Mouse (Mus musculus) spleen, adult 18-20 months (tissue): ENCODE measurements around the gene Zkscan16.

ENCODE experiments used
- DNase-seq, 2 experiments: peaks; one replicate each; pipeline ENCODE4 v3.0.0; 2022; ENCODE audit warnings: mixed read lengths in 2 of 2

The Zkscan16 gene

DNA sequence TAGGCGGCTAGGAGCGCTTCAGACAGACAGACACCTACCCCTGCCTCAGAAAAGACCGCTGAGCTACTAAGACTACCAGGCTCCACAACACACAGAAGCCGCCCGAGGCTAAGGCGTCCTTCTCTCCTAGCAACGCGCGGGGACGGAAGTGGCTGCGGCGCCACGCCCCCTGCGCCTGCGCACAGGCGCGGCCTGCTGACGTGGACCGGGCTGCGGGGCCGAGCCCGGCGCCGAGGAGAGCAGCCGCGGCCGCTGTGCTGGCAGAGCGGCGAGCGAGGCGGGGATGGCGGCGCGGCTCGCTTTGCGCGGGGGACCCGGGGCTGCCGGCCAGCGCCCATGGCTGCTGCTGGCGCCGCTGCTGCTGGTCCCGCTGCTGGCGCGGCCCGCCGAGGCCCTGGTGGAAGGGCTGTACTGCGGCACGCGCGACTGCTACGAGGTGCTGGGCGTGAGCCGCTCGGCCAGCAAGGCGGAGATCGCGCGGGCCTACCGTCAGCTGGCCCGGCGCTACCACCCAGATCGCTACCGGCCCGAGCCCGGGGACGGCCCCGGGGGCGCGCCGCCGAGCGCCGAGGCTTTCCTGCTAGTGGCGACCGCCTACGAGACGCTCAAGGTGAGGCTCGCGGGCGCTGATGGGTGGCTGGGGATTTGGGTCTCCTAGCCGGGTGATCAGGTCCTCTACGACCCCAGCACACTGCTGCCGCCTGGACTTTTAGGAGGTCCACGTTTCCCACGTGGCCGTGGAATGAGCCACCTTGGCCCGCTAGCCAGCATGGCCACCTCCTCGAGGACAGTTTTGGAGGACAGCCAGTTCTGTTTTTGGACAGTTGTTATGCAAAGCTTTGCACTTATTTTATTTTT, 59.7 kb downstream of the Zkscan16 start, which contains the start of gene Gm20503:
Gm20503 (plus strand) TSS at position 263 of the 858 bp plus-strand sequence.
- peak; percentile 87 to 89 for DNase-seq

DNA sequence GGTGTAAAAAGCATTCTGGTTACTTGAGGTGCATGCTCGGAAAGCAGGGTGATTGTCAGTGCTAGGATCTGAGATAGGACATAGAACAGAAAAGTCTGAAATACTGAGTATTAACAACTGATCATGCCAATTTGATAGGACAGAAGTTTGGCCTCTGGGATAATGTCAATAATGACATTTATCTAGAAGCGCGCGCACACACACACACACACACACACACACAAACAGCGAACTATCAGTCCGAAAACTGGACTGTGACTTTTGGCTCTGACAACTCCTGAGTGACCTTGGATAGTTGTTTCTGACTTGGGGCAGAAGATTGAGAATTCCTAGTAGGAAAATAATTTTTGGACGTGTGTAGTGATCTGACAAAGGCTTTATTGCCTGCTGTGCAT, 60.4 kb downstream of the Zkscan16 start:
- DNase-seq = no peak

GRCm38 (mm10) chr4:59006211-59006610, 62.8 kb downstream of the Zkscan16 start:
- DNase-seq = no peak

GRCm38 (mm10) chr4:59007016-59007415, 63.6 kb downstream of the Zkscan16 start:
- DNase-seq = no peak
